Mouse (Mus musculus): ENCODE measurements at regions not wholly inside any gene's neighbourhood (a gene's known extent, or its start where the extent isn't known, plus 50 kb on each side); places are given as distances from the start of the nearest gene placed in this dataset. TPM values are rescaled to one million over a fixed set of nuclear protein-coding genes. Genes with fewer than 3 reads are reported as not detected.

DNA sequence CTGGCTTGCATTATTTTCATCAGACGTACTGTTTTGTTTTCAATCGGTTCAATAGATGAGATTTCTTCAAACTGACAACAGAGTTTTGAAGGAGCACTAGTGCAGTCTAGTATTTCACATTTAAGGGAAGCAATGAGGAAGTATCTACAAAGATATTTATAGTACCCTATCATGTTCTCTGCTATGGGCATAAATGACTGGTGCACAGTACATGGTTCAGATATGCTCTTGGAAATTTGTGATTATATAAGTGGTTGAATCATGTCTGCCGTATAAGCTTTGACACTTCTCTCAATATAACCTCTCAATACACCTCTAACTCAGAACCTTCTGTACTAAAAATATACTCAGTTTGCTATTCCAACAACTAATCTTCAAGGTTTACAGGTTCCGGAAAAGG, 1390.7 kb downstream of the Zpld1 start:
- Histone ChIP-seq H3K9ac (replicated peaks; ENCODE audit: low read length, poor library complexity, severe bottlenecking) (no peak overlapping the region), H3K27ac (ENCODE audit: low read depth, low read length) (no peak overlapping the region), H3K27me3 (ENCODE audit: insufficient read depth, low read length) (no peaks in the 10 kb centered on the region), H3K9me3 (ENCODE audit: low read length) (no peaks in the 10 kb centered on the region), H3K4me2 (ENCODE audit: low read depth, low read length, poor library complexity, severe bottlenecking) (no peak overlapping the region), H3K4me1 (ENCODE audit: insufficient read depth, low read length) (no peaks in the 10 kb centered on the region), H3K4me3 (ENCODE audit: low read depth, low read length) (no peak overlapping the region), H3K36me3 (ENCODE audit: insufficient read depth, low read length) (no peaks in the 10 kb centered on the region)
- TF ChIP-seq CTCF (IDR thresholded peaks at IDR 0.05), result no peak
- DNase-seq (ENCODE audit: low spot score) (no peak), ATAC-seq (ENCODE audit: low FRiP score) (no peak)
- 95% methylated on average over 4 of the region's 4 CpGs for WGBS

DNA sequence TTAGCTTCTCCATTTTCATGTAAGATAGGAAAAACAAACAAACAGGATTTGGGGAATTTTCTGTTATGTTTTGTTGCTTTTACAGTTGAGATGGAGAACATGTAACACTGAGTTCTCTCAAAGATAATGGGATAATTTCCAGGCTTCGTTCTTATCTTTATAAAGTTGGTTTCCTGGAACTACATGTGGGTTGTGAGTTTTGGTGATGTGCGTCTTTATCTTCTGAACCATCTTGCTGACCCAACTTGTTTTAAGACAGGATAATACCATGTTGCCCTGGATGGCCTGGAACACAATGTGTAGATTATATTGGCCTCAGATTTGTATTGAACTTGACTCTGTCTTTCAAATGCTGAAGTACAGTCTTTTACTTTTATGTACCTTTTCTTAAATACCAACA, 1394.0 kb downstream of the Zpld1 start:
- ATAC-seq (ENCODE audit: low FRiP score), result no peak
- Histone ChIP-seq H3K27ac (ENCODE audit: low read depth, low read length) (no peak overlapping the region), H3K27me3 (ENCODE audit: insufficient read depth, low read length) (no peaks in the 10 kb centered on the region), H3K9ac (replicated peaks; ENCODE audit: low read length, poor library complexity, severe bottlenecking) (no peak overlapping the region), H3K9me3 (ENCODE audit: low read length) (no peaks in the 10 kb centered on the region), H3K4me1 (ENCODE audit: insufficient read depth, low read length) (no peaks in the 10 kb centered on the region), H3K4me3 (ENCODE audit: low read depth, low read length) (no peak overlapping the region), H3K4me2 (ENCODE audit: low read depth, low read length, poor library complexity, severe bottlenecking) (no peak overlapping the region), H3K36me3 (ENCODE audit: insufficient read depth, low read length) (no peaks in the 10 kb centered on the region)
- DNase-seq (ENCODE audit: low spot score), result no peak
- WGBS, result 88% methylated on average over 2 of the region's 2 CpGs
- TF ChIP-seq CTCF (IDR thresholded peaks at IDR 0.05), result no peak

DNA sequence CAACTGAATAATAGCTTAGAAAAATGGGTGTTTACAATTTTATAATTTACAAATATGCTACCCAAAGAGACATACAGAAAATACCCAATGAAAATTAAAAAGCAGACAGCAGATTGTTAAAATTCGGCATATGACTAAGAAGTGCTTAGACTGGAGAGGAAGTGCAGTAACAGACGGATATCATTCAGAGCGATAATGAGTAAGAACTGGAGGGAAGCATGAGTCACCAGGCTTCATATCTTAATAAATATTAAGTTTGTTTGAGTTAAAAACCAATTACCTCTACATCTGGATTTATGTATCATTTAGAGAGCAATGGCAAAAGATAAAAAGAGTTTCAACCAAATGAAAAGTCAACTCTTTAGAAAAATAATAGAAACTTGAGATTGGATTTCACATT, 1413.5 kb upstream of the Alcam start:
- Histone ChIP-seq H3K36me3 (ENCODE audit: insufficient read depth, low read length) (no peaks in the 10 kb centered on the region), H3K9me3 (ENCODE audit: low read length) (no peaks in the 10 kb centered on the region), H3K27me3 (ENCODE audit: insufficient read depth, low read length) (no peaks in the 10 kb centered on the region), H3K4me2 (ENCODE audit: low read depth, low read length, poor library complexity, severe bottlenecking) (no peak overlapping the region), H3K9ac (replicated peaks; ENCODE audit: low read length, poor library complexity, severe bottlenecking) (no peak overlapping the region), H3K27ac (ENCODE audit: low read depth, low read length) (no peak overlapping the region), H3K4me1 (ENCODE audit: insufficient read depth, low read length) (no peaks in the 10 kb centered on the region), H3K4me3 (ENCODE audit: low read depth, low read length) (no peak overlapping the region)
- no peak for DNase-seq (ENCODE audit: low spot score)
- WGBS, result 94% methylated on average over 3 of the region's 3 CpGs
- ATAC-seq (ENCODE audit: low FRiP score), result no peak
- TF ChIP-seq CTCF (IDR thresholded peaks at IDR 0.05), result no peak

DNA sequence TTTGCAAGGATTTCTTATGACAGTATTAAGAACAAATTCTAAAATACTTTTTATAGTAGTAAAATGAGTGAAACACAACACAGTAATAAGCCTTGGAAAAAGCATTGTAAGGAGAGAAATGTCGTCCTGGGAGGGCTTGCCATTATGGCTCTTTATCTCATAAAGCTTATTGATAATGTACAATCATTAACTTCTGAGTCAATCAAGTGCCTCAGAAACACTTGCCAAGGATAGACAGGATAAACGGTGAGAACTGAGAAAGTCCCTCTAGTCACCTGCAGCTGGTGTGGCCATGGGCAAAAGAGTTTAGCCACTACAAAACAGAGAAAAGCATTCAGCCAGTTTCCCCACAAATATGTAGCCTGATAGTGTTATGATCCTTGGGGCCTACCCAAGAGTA, 1386.8 kb upstream of the Alcam start:
- 86% methylated on average over 2 of the region's 2 CpGs for WGBS
- no peak overlapping the region for H3K4me2 ChIP-seq (ENCODE audit: low read depth, low read length, poor library complexity, severe bottlenecking)
- H3K9ac ChIP-seq (replicated peaks; ENCODE audit: low read length, poor library complexity, severe bottlenecking), result no peak overlapping the region
- no peaks in the 10 kb centered on the region for H3K4me1 ChIP-seq (ENCODE audit: insufficient read depth, low read length)
- no peak for TF ChIP-seq CTCF (IDR thresholded peaks at IDR 0.05)
- no peaks in the 10 kb centered on the region for H3K9me3 ChIP-seq (ENCODE audit: low read length)
- no peak for ATAC-seq (ENCODE audit: low FRiP score)
- no peaks in the 10 kb centered on the region for H3K27me3 ChIP-seq (ENCODE audit: insufficient read depth, low read length)
- no peaks in the 10 kb centered on the region for H3K36me3 ChIP-seq (ENCODE audit: insufficient read depth, low read length)
- no peak overlapping the region for H3K27ac ChIP-seq (ENCODE audit: low read depth, low read length)
- H3K4me3 ChIP-seq (ENCODE audit: low read depth, low read length), result no peak overlapping the region
- no peak for DNase-seq (ENCODE audit: low spot score)

Small RNA genes in the stretch of these regions (microRNA-seq; reads per million reads assigned to microRNA genes)
- not detected for gene Gm25041 (ENCODE audit: borderline number of aligned reads)
